Mouse (Mus musculus) heart, embryonic 10.5 days (tissue): ENCODE measurements around the gene Tgfb2. TPM values are rescaled to one million over a fixed set of nuclear protein-coding genes. Genes with fewer than 3 reads are reported as not detected.

Experiments
- DNase-seq: peaks from one replicate; pipeline ENCODE4 v3.0.0-alpha.2; 2017; ENCODE audit warnings: low spot score
- H3K27ac ChIP-seq: fragments of 300-500 bp; sonication (generic); 2 replicates; pipeline ENCODE4 v1.5.1; 2016; ENCODE audit warnings: mild to moderate bottlenecking
- H3K27me3 ChIP-seq: fragments of 300-500 bp; sonication (generic); 2 replicates; pipeline ENCODE4 v1.6.1; 2016; ENCODE audit warnings: mild to moderate bottlenecking; ENCODE audit not compliant: poor library complexity, insufficient read depth, severe bottlenecking
- H3K36me3 ChIP-seq: fragments of 300-500 bp; sonication (generic); 2 replicates; pipeline ENCODE4 v1.6.1; 2016; ENCODE audit warnings: mild to moderate bottlenecking, moderate library complexity
- H3K4me1 ChIP-seq: fragments of 300-500 bp; sonication (generic); 2 replicates; pipeline ENCODE4 v1.6.1; 2016; ENCODE audit warnings: mild to moderate bottlenecking
- H3K4me3 ChIP-seq: fragments of 300-500 bp; sonication (generic); 2 replicates; pipeline ENCODE4 v1.5.1; 2016; ENCODE audit warnings: mild to moderate bottlenecking, moderate library complexity
- H3K9me3 ChIP-seq: fragments of 300-500 bp; sonication (generic); 2 replicates; pipeline ENCODE4 v1.6.1; 2016; ENCODE audit warnings: mild to moderate bottlenecking, moderate library complexity
- WGBS: fragments of 180-500 bp; shearing (Covaris S2); methylation state at CpG from one replicate; pipeline ENCODE4 v1.1.7; 2016; 5-methylcytosine and 5-hydroxymethylcytosine counted together
- polyA plus RNA-seq: library from polyadenylated mRNA; unstranded; fragments of >200 nt; fragmentation: Nextera tagmentation; extraction: Ambion mirVana; gene quantifications from 2 replicates; pipeline ENCODE4 v1.2.1, GENCODE M21; 2016

The Tgfb2 gene
- polyA plus RNA-seq, 1 experiment from 2014 or later = 69.4 TPM

GRCm38 (mm10) chr1:186627451-186627995, 78.3 kb downstream of the Tgfb2 start:
- no peak overlapping the region for H3K4me3 ChIP-seq
- H3K36me3 ChIP-seq = peaks cover 42% of the 10 kb centered on the region; the same call in 1 of the 2 replicates
- DNase-seq = no peak
- H3K27ac ChIP-seq = no peak overlapping the region
- H3K9me3 ChIP-seq = no peaks in the 10 kb centered on the region
- no peaks in the 10 kb centered on the region for H3K27me3 ChIP-seq
- 89% methylated on average over 7 of the region's 7 CpGs for WGBS
- H3K4me1 ChIP-seq = peaks cover 15% of the 10 kb centered on the region; the same call in 1 of the 2 replicates

GRCm38 (mm10) chr1:186624474-186624873, 81.3 kb downstream of the Tgfb2 start:
- WGBS = 90% methylated on average over 5 of the region's 5 CpGs
- Histone ChIP-seq H3K4me1 (no peaks in the 10 kb centered on the region), H3K36me3 (peaks cover 26% of the 10 kb centered on the region; the same call in 1 of the 2 replicates), H3K4me3 (no peak overlapping the region), H3K27ac (no peak overlapping the region), H3K9me3 (no peaks in the 10 kb centered on the region), H3K27me3 (no peaks in the 10 kb centered on the region)
- DNase-seq = no peak

GRCm38 (mm10) chr1:186621812-186622211, 84.0 kb downstream of the Tgfb2 start:
- DNase-seq = no peak
- Histone ChIP-seq H3K9me3 (no peaks in the 10 kb centered on the region), H3K27me3 (no peaks in the 10 kb centered on the region), H3K4me1 (no peaks in the 10 kb centered on the region), H3K36me3 (peaks cover 8% of the 10 kb centered on the region; the same call in 1 of the 2 replicates), H3K4me3 (no peak overlapping the region), H3K27ac (no peak overlapping the region)
- WGBS = 93% methylated on average over 3 of the region's 3 CpGs

- Histone ChIP-seq H3K27ac (no peak overlapping the region), H3K9me3 (no peaks in the 10 kb centered on the region), H3K36me3 (no peaks in the 10 kb centered on the region), H3K4me3 (no peak overlapping the region), H3K27me3 (no peaks in the 10 kb centered on the region), H3K4me1 (no peaks in the 10 kb centered on the region)
- whole genome bisulfite sequencing = 77% methylated on average over 6 of the region's 6 CpGs
- no peak for DNase-seq
These were observed 87.5 kb downstream of the Tgfb2 start for GRCm38 (mm10) chr1:186618285-186618684.

- DNase-seq = no peak
These were observed 94.4 kb downstream of the Tgfb2 start for GRCm38 (mm10) chr1:186611371-186611770.

GRCm38 (mm10) chr1:186610481-186610880, 95.3 kb downstream of the Tgfb2 start:
- DNase-seq = no peak
- WGBS = 91% methylated on average over 5 of the region's 5 CpGs
- Histone ChIP-seq H3K9me3 (no peaks in the 10 kb centered on the region), H3K27me3 (no peaks in the 10 kb centered on the region), H3K27ac (peak overlapping the region; percentile 81), H3K4me3 (no peak overlapping the region; the same call in 1 of the 2 replicates), H3K4me1 (peaks cover 29% of the 10 kb centered on the region), H3K36me3 (no peaks in the 10 kb centered on the region)

More at GRCm38 (mm10) chr1:186611371-186611770, 94.4 kb downstream of the Tgfb2 start:
- H3K4me1 ChIP-seq = peaks cover 20% of the 10 kb centered on the region
- H3K36me3 ChIP-seq = no peaks in the 10 kb centered on the region
- WGBS = 88% methylated on average over 2 of the region's 2 CpGs
- no peaks in the 10 kb centered on the region for H3K27me3 ChIP-seq
- H3K27ac ChIP-seq = no peak overlapping the region
- no peaks in the 10 kb centered on the region for H3K9me3 ChIP-seq
- H3K4me3 ChIP-seq = no peak overlapping the region

GRCm38 (mm10) chr1:186609793-186610233, 96.0 kb downstream of the Tgfb2 start:
- 17% methylated on average over 8 of the region's 10 CpGs for WGBS
- Histone ChIP-seq H3K9me3 (no peaks in the 10 kb centered on the region), H3K4me3 (peak overlapping the region; percentile 39; the same call in 1 of the 2 replicates), H3K27me3 (no peaks in the 10 kb centered on the region), H3K36me3 (no peaks in the 10 kb centered on the region), H3K4me1 (peaks cover 29% of the 10 kb centered on the region), H3K27ac (peak overlapping the region; percentile 81)
- DNase-seq = peak; percentile 77

- no peaks in the 10 kb centered on the region for H3K9me3 ChIP-seq
- WGBS = 60% methylated on average over 3 of the region's 3 CpGs
- H3K27me3 ChIP-seq = no peaks in the 10 kb centered on the region
- H3K4me1 ChIP-seq = peaks cover 29% of the 10 kb centered on the region
- H3K4me3 ChIP-seq = no peak overlapping the region
- DNase-seq = no peak
- H3K27ac ChIP-seq = no peak overlapping the region
- no peaks in the 10 kb centered on the region for H3K36me3 ChIP-seq
These were observed 97.7 kb downstream of the Tgfb2 start for GRCm38 (mm10) chr1:186608116-186608515.

- Histone ChIP-seq H3K36me3 (no peaks in the 10 kb centered on the region), H3K27me3 (no peaks in the 10 kb centered on the region), H3K27ac (peak overlapping the region; percentile 67; the same call in 1 of the 2 replicates), H3K9me3 (no peaks in the 10 kb centered on the region), H3K4me3 (no peak overlapping the region), H3K4me1 (peaks cover 35% of the 10 kb centered on the region)
- no peak for DNase-seq
- 58% methylated on average over 2 of the region's 2 CpGs for WGBS
These were observed 100.2 kb downstream of the Tgfb2 start for GRCm38 (mm10) chr1:186605635-186606034.

GRCm38 (mm10) chr1:186604124-186604523, 101.7 kb downstream of the Tgfb2 start:
- H3K9me3 ChIP-seq = no peaks in the 10 kb centered on the region
- no peak for DNase-seq
- H3K4me3 ChIP-seq = no peak overlapping the region
- H3K4me1 ChIP-seq = peaks cover 20% of the 10 kb centered on the region
- WGBS = 90% methylated on average over 5 of the region's 5 CpGs
- no peaks in the 10 kb centered on the region for H3K27me3 ChIP-seq
- H3K27ac ChIP-seq = no peak overlapping the region
- no peaks in the 10 kb centered on the region for H3K36me3 ChIP-seq

GRCm38 (mm10) chr1:186588226-186588625, 117.6 kb downstream of the Tgfb2 start:
- DNase-seq = no peak
- 94% methylated on average over 2 of the region's 2 CpGs for WGBS
- Histone ChIP-seq H3K36me3 (no peaks in the 10 kb centered on the region), H3K27ac (peak overlapping the region; percentile 11; the same call in 1 of the 2 replicates), H3K9me3 (no peaks in the 10 kb centered on the region), H3K27me3 (no peaks in the 10 kb centered on the region), H3K4me1 (peaks cover 41% of the 10 kb centered on the region), H3K4me3 (no peak overlapping the region)

GRCm38 (mm10) chr1:186587065-186587804, 118.6 kb downstream of the Tgfb2 start:
- Histone ChIP-seq H3K4me1 (peaks cover 43% of the 10 kb centered on the region), H3K4me3 (peak overlapping the region; percentile 32; the same call in 1 of the 2 replicates), H3K36me3 (no peaks in the 10 kb centered on the region), H3K9me3 (no peaks in the 10 kb centered on the region), H3K27me3 (no peaks in the 10 kb centered on the region), H3K27ac (peak overlapping the region; percentile 86)
- 33% methylated on average over 8 of the region's 8 CpGs for WGBS
- DNase-seq = peak; percentile 83

GRCm38 (mm10) chr1:186585571-186586164, 120.1 kb downstream of the Tgfb2 start:
- peak overlapping the region; percentile 86 for H3K27ac ChIP-seq
- H3K36me3 ChIP-seq = no peaks in the 10 kb centered on the region
- no peaks in the 10 kb centered on the region for H3K27me3 ChIP-seq
- H3K4me1 ChIP-seq = peaks cover 49% of the 10 kb centered on the region
- DNase-seq = no peak
- WGBS = 29% methylated on average over 2 of the region's 2 CpGs
- H3K9me3 ChIP-seq = no peaks in the 10 kb centered on the region
- H3K4me3 ChIP-seq = no peak overlapping the region
